Mouse (Mus musculus) thymus, postnatal 10 days (tissue): ENCODE data around the gene Gm9507.
"Not testable (repeated sequence)": the region's sequence is repeated elsewhere in the genome, so short reads cannot be mapped to it uniquely, and the experiment has no call there.

Experiments
- DNase-seq, 2 experiments: peaks; one replicate each; pipeline ENCODE4 v3.0.0; 2021; ENCODE audit warnings: low spot score in 2 of 2

The Gm9507 gene

DNA sequence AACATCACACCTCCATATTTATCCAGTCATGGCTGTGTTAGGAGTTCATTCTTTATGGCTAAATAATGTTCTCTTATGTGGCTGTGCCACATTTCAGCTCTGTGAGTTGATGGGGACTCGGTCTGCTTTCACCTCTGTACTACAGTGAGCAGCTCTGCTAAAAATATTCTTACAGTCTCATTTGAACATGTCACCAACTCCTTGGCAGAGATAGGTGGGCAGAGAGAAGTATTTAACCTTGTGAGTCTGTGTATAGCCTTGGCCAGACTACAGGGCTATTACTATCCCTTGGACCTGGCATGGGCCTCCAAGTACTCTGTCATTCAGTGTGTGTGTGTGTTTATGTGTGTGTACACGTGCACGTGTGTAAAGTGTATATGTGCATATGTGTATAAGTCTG is 39.5 kb downstream of the Gm9507 start:
- DNase-seq, result not testable (repeated sequence)

DNA sequence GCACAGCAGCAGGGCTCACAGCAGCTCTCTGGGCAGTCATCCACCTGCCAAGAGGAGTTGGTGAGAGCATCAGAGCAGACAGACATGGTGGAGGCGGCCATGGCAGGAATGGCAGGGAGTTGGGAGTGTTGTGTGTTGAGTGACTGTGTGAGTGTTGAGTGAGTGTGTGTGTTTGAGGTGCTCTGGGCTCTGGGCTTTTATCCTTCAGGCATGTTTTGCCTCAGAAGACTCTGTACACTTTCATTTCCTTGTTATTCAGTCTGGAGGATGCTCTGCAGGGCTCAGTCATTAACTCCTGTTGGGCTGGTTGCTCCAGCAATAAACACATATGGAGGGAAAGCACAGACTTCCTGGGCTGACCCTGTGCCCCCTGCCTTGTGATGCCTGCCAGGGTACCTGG is 40.4 kb downstream of the Gm9507 start, which contains the start of gene Gm3238:
Gene Gm3238 (minus strand): TSS at position 101 of the 400 bp plus-strand sequence.
- DNase-seq, result not testable (repeated sequence)

DNA sequence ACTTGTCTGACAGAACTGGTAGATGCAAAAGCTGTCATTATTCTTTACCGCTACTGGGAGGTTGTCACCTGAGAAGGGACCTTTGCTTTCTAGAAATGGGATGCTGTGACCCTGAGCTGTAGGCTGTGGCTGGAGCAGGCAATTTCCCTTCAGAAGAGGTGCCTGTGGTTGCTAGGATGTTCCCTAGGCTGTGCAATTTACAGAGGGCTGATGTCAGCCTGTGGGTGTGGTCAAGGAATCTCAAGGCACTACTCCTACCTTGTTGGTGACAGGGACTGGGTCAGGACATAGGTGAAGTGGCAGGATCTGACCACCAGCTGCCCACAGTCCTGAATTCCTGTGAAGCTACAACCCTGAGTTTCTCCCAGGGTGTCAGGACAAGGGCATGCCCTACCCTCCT is 41.9 kb downstream of the Gm9507 start:
- no peak for DNase-seq
